Mouse (Mus musculus): ENCODE data around the gene Hoxc4.

DNA sequence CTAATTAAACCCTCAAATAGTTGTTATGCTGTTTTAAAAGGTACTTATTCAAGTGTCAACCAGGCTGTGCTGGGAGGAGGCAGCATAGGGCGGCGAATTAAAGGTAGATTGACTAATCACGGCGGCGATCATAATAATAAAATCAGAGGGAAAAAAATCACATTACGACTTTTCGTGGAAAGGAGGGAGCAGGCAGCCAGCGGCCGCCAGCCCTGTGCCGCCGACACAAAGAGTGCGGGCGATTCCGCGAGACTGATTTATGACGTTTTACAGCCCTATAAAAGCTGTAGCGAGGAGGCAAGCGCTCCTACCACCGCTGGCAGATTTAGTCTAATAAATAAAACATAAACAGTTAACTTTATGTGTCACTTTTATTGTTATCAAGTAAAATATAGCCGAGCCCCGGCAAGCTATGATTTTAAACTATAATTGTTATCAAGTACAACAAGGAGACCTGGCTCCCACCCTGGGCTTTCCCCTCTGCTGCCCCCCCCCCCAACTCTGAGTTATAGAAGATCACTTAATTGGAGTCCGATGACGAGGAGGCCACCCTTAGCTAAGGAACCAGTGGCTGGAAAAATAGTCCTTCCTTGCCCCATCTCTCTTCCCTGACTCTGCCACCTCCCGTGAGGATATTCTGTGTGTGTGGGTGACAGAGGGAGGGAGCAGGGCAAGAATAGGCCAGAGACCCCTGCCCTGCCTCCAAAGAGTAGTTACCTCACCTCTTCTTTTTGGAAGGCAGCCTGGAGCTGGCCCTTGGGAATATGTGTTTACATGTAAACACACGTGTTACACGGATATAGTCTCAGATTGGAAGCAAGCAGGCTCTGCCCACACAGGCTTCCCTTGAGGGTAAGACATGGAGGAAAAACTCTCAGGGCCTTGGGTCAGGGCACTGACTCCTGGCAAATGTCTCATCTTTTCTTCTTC is 14.2 kb downstream of the Hoxc4 start:
- TF ChIP-seq CTCF (IDR thresholded peaks at IDR 0.05; ENCODE audit: low read depth, low read length): no peak
- no peak for TF ChIP-seq GATA1 (IDR thresholded peaks at IDR 0.05; ENCODE audit: borderline replicate concordance, low read length)
- no peak for TF ChIP-seq TAL1 (conservative IDR thresholded peaks at IDR 0.05; ENCODE audit: low read depth, low read length)

Data from G1E (cell line).